In the genomic region with DNA sequence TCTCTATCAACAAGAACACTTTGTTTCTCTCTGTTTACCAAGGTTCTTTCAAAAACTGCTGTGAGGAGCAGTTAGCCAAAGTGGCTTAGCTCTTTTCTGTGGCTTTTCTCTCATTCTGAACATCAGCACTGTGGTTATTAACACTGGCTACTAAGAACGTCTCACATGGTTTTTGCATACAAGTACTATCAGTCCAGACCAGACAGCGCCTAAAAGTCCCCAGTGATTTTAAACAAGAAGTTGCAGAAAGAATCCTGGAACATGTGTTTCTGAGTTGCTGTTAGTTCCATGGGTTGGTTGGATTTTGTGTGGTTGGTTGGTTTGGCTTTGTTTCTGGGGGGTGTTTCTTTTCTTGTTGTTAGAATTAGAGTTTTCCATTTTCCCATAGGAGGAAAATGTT, we compare ENCODE assay signal across 17 mouse cellular contexts.
DNase-seq lines count a peak whose midpoint lies in the region; ATAC-seq and TF ChIP-seq lines count a peak whose summit lies in the region.
"Had no signal": no experiment of that assay in that cellular context is flagged by ENCODE, and none has a peak within 500 bp of the region (broad histone marks: within the 10 kb centered on the region; RNA-seq: fewer than 3 reads in every experiment).

No protein-coding gene starts in this region.

- WGBS in heart, embryonic 16.5 days: 73% methylated on average over 2 of the region's 2 CpGs
- 61% methylated on average over 2 of the region's 2 CpGs for WGBS in heart, postnatal 0 days
- 57% methylated on average over 2 of the region's 2 CpGs for WGBS in hindbrain, embryonic 14.5 days

- H3K27me3 ChIP-seq in heart, embryonic 16.5 days (ENCODE audit: control insufficient read depth, insufficient read depth, low read length): no peaks in the 10 kb centered on the region
- H3K27me3 ChIP-seq in MEL (ENCODE audit: control insufficient read depth in 1 of 2, insufficient read depth in 2 of 2, low read length in 2 of 2): no peaks in the 10 kb centered on the region
- no peaks in the 10 kb centered on the region for H3K27me3 ChIP-seq in heart, postnatal 0 days (ENCODE audit: control insufficient read depth, insufficient read depth, low read length)
- no peaks in the 10 kb centered on the region for H3K27me3 ChIP-seq in hindbrain, embryonic 14.5 days (ENCODE audit: control insufficient read depth, insufficient read depth, low read length)
- H3K27me3 ChIP-seq: hindbrain, embryonic 12.5 days; liver, embryonic 13.5 days; neural tube, embryonic 13.5 days had no signal

- no peak overlapping the region for H3K4me3 ChIP-seq in heart, embryonic 16.5 days (ENCODE audit: low read length)
- no peak overlapping the region; a peak in 1 of 4 replicates for H3K4me3 ChIP-seq in MEL (ENCODE audit: control insufficient read depth in 1 of 2, insufficient read depth in 1 of 2, low read depth in 2 of 2, low read length in 2 of 2)
- no peak overlapping the region for H3K4me3 ChIP-seq in heart, postnatal 0 days (ENCODE audit: low read depth, low read length)
- H3K4me3 ChIP-seq in hindbrain, embryonic 14.5 days (replicated peaks; ENCODE audit: low read length): no peak overlapping the region
- H3K4me3 ChIP-seq: forebrain, embryonic 10.5 days; hindbrain, embryonic 12.5 days; liver, embryonic 13.5 days; neural tube, embryonic 13.5 days had no signal

- H3K9ac ChIP-seq in heart, embryonic 16.5 days (ENCODE audit: low read length): no peak overlapping the region
- H3K9ac ChIP-seq in MEL (ENCODE audit: control insufficient read depth, low read depth, low read length, poor library complexity, severe bottlenecking): no peak overlapping the region
- H3K9ac ChIP-seq in heart, postnatal 0 days (replicated peaks; ENCODE audit: low read depth, low read length): no peak overlapping the region
- no peak overlapping the region for H3K9ac ChIP-seq in hindbrain, embryonic 14.5 days
- H3K9ac ChIP-seq: hindbrain, embryonic 12.5 days; liver, embryonic 13.5 days; neural tube, embryonic 13.5 days had no signal

- TF ChIP-seq POLR2A in MEL (IDR thresholded peaks at IDR 0.05; ENCODE audit: control insufficient read depth in 1 of 2, insufficient read depth in 1 of 2, low read depth in 1 of 2, low read length in 2 of 2, poor library complexity in 1 of 2): no peak

- H3K9me3 ChIP-seq in heart, embryonic 16.5 days (replicated peaks; ENCODE audit: control insufficient read depth, low read length): no peaks in the 10 kb centered on the region
- H3K9me3 ChIP-seq in MEL (replicated peaks; ENCODE audit: insufficient read depth, low read length): no peaks in the 10 kb centered on the region
- no peaks in the 10 kb centered on the region for H3K9me3 ChIP-seq in heart, postnatal 0 days (replicated peaks; ENCODE audit: control insufficient read depth, low read length)
- H3K9me3 ChIP-seq in hindbrain, embryonic 14.5 days (ENCODE audit: control insufficient read depth, low read length): no peaks in the 10 kb centered on the region
- H3K9me3 ChIP-seq: forebrain, embryonic 10.5 days; hindbrain, embryonic 12.5 days; liver, embryonic 13.5 days; neural tube, embryonic 13.5 days had no signal

- peaks cover 23% of the 10 kb centered on the region for H3K4me1 ChIP-seq in heart, embryonic 16.5 days (ENCODE audit: control insufficient read depth, insufficient read depth, low read length)
- H3K4me1 ChIP-seq in MEL (ENCODE audit: control insufficient read depth in 1 of 2, insufficient read depth in 2 of 2, low read length in 2 of 2): peaks cover 12 to 23% of the 10 kb centered on the region in 2 experiments
- peaks cover 38% of the 10 kb centered on the region for H3K4me1 ChIP-seq in heart, postnatal 0 days (ENCODE audit: control insufficient read depth, insufficient read depth)
- no peaks in the 10 kb centered on the region for H3K4me1 ChIP-seq in hindbrain, embryonic 14.5 days (replicated peaks; ENCODE audit: control insufficient read depth, insufficient read depth, low read length)
- H3K4me1 ChIP-seq: forebrain, embryonic 10.5 days; hindbrain, embryonic 12.5 days; neural tube, embryonic 13.5 days had no signal

- no peak for TF ChIP-seq CTCF in MEL (IDR thresholded peaks at IDR 0.05 in 2 of 3, conservative IDR thresholded peaks at IDR 0.05 in 1 of 3; ENCODE audit: control insufficient read depth in 1 of 3, insufficient read depth in 1 of 3, low read depth in 2 of 3, low read length in 3 of 3, poor library complexity in 1 of 3, severe bottlenecking in 1 of 3)
- TF ChIP-seq CTCF in heart, postnatal 0 days (IDR thresholded peaks at IDR 0.05; ENCODE audit: low read depth): no peak

- H3K79me2 ChIP-seq in MEL (ENCODE audit: control insufficient read depth, insufficient read depth, low read length, poor library complexity): no peaks in the 10 kb centered on the region

- peak overlapping the region; percentile 25 for H3K27ac ChIP-seq in heart, embryonic 16.5 days (ENCODE audit: low read length)
- H3K27ac ChIP-seq in MEL (ENCODE audit: control insufficient read depth, low read depth, low read length): no peak overlapping the region
- H3K27ac ChIP-seq in heart, postnatal 0 days (ENCODE audit: low read depth): peak overlapping the region; percentile 60
- H3K27ac ChIP-seq in hindbrain, embryonic 14.5 days: no peak overlapping the region
- H3K27ac ChIP-seq: forebrain, embryonic 10.5 days; hindbrain, embryonic 12.5 days; liver, embryonic 13.5 days; neural tube, embryonic 13.5 days had no signal

- TF ChIP-seq EP300 in MEL (IDR thresholded peaks at IDR 0.05; ENCODE audit: low read depth in 1 of 2, low read length in 2 of 2): peak; percentile 33 to 51; a peak in 3 of 4 replicates
- no peak for TF ChIP-seq EP300 in heart, postnatal 0 days (IDR thresholded peaks at IDR 0.05; ENCODE audit: low read depth)

- peaks cover 9% of the 10 kb centered on the region for H3K36me3 ChIP-seq in heart, embryonic 16.5 days (ENCODE audit: control insufficient read depth, insufficient read depth)
- H3K36me3 ChIP-seq in MEL (ENCODE audit: control insufficient read depth in 1 of 2, insufficient read depth in 2 of 2, low read length in 2 of 2): peaks cover 0 to 22% of the 10 kb centered on the region in 2 experiments; a peak in 2 of 4 replicates
- H3K36me3 ChIP-seq in heart, postnatal 0 days (replicated peaks; ENCODE audit: control insufficient read depth, insufficient read depth, low read length): peaks cover 42% of the 10 kb centered on the region
- H3K36me3 ChIP-seq in hindbrain, embryonic 14.5 days (replicated peaks; ENCODE audit: control insufficient read depth, insufficient read depth): no peaks in the 10 kb centered on the region
- H3K36me3 ChIP-seq: neural tube, embryonic 13.5 days had no signal

- no peak for ATAC-seq in heart, embryonic 16.5 days (replicated peaks; ENCODE audit: extremely low read depth, insufficient read depth, low FRiP score)
- no peak for ATAC-seq in heart, postnatal 0 days (ENCODE audit: insufficient read depth, low read depth)
- ATAC-seq in hindbrain, embryonic 14.5 days (ENCODE audit: low FRiP score): no peak
- ATAC-seq: lung, postnatal 0 days had no signal

- intact Hi-C loops in heart, postnatal 36 days (cut with DNase I): loop anchor here (5.0 kb wide), 3 partner anchors 71 to 341 kb away; no protein-coding TSS in a partner anchor

- no peak for TF ChIP-seq RAD21 in MEL (IDR thresholded peaks at IDR 0.05; ENCODE audit: low read depth, low read length)

- peak; percentile 24 for DNase-seq in gastrocnemius, adult 18-20 months (ENCODE audit: low spot score)
- no peak for DNase-seq in gastrocnemius, adult 8-10 months (ENCODE audit: low spot score in 2 of 2)
- no peak for DNase-seq in heart, postnatal 36 days
- DNase-seq in MEL (ENCODE audit: low read depth, low spot score): peak; percentile 55
- DNase-seq in heart, postnatal 0 days (ENCODE audit: low spot score): no peak
- DNase-seq in kidney, adult 9 months: no peak
- no peak for DNase-seq in hindbrain, embryonic 14.5 days (ENCODE audit: low spot score)
- DNase-seq: adrenal gland, adult 8-10 months; cerebellum, adult 11-12 months; cerebellum, postnatal 25 days; liver, embryonic 13.5 days; thymus, adult 18-20 months had no signal

- no peak overlapping the region for H3K4me2 ChIP-seq in heart, embryonic 16.5 days (ENCODE audit: low read depth, low read length)
- H3K4me2 ChIP-seq in heart, postnatal 0 days (ENCODE audit: low read depth, low read length): no peak overlapping the region
- H3K4me2 ChIP-seq in hindbrain, embryonic 14.5 days (replicated peaks): no peak overlapping the region
- H3K4me2 ChIP-seq: hindbrain, embryonic 12.5 days; liver, embryonic 13.5 days; neural tube, embryonic 13.5 days had no signal

TF ChIP-seq in MEL, 35 proteins besides CTCF, POLR2A, EP300 and RAD21:
- TF ChIP-seq SIN3A (IDR thresholded peaks at IDR 0.05; ENCODE audit: low read length): 0 out of 2 replicates have a peak, but pooled peaks have one; percentile 39
- TF ChIP-seq TAL1 (IDR thresholded peaks at IDR 0.05; ENCODE audit: low read length): peak; percentile 50; the same call in 1 of the 2 replicates
- TF ChIP-seq ETS1 (IDR thresholded peaks at IDR 0.05; ENCODE audit: low read depth, low read length): peak; percentile 42; the same call in 1 of the 2 replicates
- no peak for TF ChIP-seq BHLHE40 (IDR thresholded peaks at IDR 0.05; ENCODE audit: borderline replicate concordance, low read depth, low read length)
- no peak for TF ChIP-seq MYB (IDR thresholded peaks at IDR 0.05; ENCODE audit: low read depth, low read length)
- TF ChIP-seq TCF12 (IDR thresholded peaks at IDR 0.05; ENCODE audit: low read depth, low read length): peak; percentile 62
- peak; percentile 58; the same call in 1 of the 2 replicates for TF ChIP-seq RCOR1 (IDR thresholded peaks at IDR 0.05; ENCODE audit: low read depth, low read length)
- TF ChIP-seq MEF2A (IDR thresholded peaks at IDR 0.05; ENCODE audit: extremely low read depth, insufficient replicate concordance, low read depth, low read length, poor library complexity, severe bottlenecking): no peak
- TF ChIP-seq MXI1 (IDR thresholded peaks at IDR 0.05; ENCODE audit: low read depth, low read length): peak; percentile 53; the same call in 1 of the 2 replicates
- TF ChIP-seq CHD2 (IDR thresholded peaks at IDR 0.05; ENCODE audit: low read length): no peak
- 0 out of 2 replicates have a peak, but pooled peaks have one; percentile 28 for TF ChIP-seq GATA1 (IDR thresholded peaks at IDR 0.05; ENCODE audit: low read depth, low read length)
- no peak for TF ChIP-seq SMC3 (IDR thresholded peaks at IDR 0.05; ENCODE audit: low read depth, low read length)
- no peak for TF ChIP-seq ZC3H11A (IDR thresholded peaks at IDR 0.05; ENCODE audit: low read depth, low read length)

Comparison
In these comparisons a context has a peak if more than half of its experiments do, and no peak if none do; other contexts are left out.
1. DNase-seq: peak in gastrocnemius, adult 18-20 months (single experiment) and MEL (single experiment); none in gastrocnemius, adult 8-10 months (0 of 2), heart, postnatal 36 days (0 of 2), heart, postnatal 0 days (single experiment), kidney, adult 9 months (single experiment) and hindbrain, embryonic 14.5 days (single experiment).
2. H3K27ac ChIP-seq: peak in heart, embryonic 16.5 days (single experiment) and heart, postnatal 0 days (single experiment); none in MEL (single experiment) and hindbrain, embryonic 14.5 days (single experiment).